Mouse (Mus musculus) forebrain, embryonic 11.5 days (tissue): ENCODE data around the gene Kif1bp. TPM values are rescaled to one million over a fixed set of nuclear protein-coding genes. Genes with fewer than 3 reads are reported as not detected.

Source experiments
- ATAC-seq: fragments of 200-750 bp; cut with Nextera tagmentation; replicated peaks from 2 replicates; pipeline ENCODE4 v1.8.0; 2017; ENCODE audit warnings: moderate TSS enrichment; ENCODE audit not compliant: low FRiP score
- DNase-seq: peaks from one replicate; pipeline ENCODE4 v3.0.0-alpha.2; 2017; ENCODE audit warnings: low spot score
- H3K27ac ChIP-seq: fragments of 300-500 bp; sonication (generic); 2 replicates; pipeline ENCODE4 v1.5.1; 2014; ENCODE audit warnings: low read depth, low read length
- H3K27me3 ChIP-seq: fragments of 300-500 bp; sonication (generic); 2 replicates; pipeline ENCODE4 v1.6.1; 2014; ENCODE audit warnings: mild to moderate bottlenecking, low read length, mixed read lengths; ENCODE audit not compliant: control insufficient read depth, insufficient read depth
- H3K36me3 ChIP-seq: fragments of 300-500 bp; sonication (generic); 2 replicates; pipeline ENCODE4 v1.6.1; 2014; ENCODE audit warnings: mild to moderate bottlenecking, low read length, moderate library complexity, mixed read lengths; ENCODE audit not compliant: control insufficient read depth, insufficient read depth
- H3K4me1 ChIP-seq: fragments of 300-500 bp; sonication (generic); replicated peaks from 2 replicates; pipeline ENCODE4 v1.6.1; 2014; ENCODE audit warnings: low read length, mixed read lengths; ENCODE audit not compliant: control insufficient read depth, insufficient read depth
- H3K4me2 ChIP-seq: fragments of 300-500 bp; sonication (generic); 2 replicates; pipeline ENCODE4 v1.6.1; 2014; ENCODE audit warnings: low read depth, mild to moderate bottlenecking, low read length, moderate library complexity, mixed read lengths; ENCODE audit not compliant: severe bottlenecking
- H3K4me3 ChIP-seq: fragments of 300-500 bp; sonication (generic); 2 replicates; pipeline ENCODE4 v1.5.1; 2014; ENCODE audit warnings: low read depth, low read length
- H3K9ac ChIP-seq: fragments of 300-500 bp; sonication (generic); 2 replicates; pipeline ENCODE4 v1.6.1; 2014; ENCODE audit warnings: low read length
- H3K9me3 ChIP-seq: fragments of 300-500 bp; sonication (generic); 2 replicates; pipeline ENCODE4 v1.6.1; 2016; ENCODE audit warnings: low read length, mixed read lengths; ENCODE audit not compliant: control insufficient read depth
- WGBS: fragments of 180-500 bp; shearing (Covaris S2); extraction: QIAGEN DNeasy Blood & Tissue Kit; methylation state at CpG from one replicate; pipeline ENCODE4 v1.1.7; 2014; 5-methylcytosine and 5-hydroxymethylcytosine counted together
- polyA plus RNA-seq: library from polyadenylated mRNA; unstranded; fragments of >200 nt; fragmentation: Nextera tagmentation; extraction: Ambion mirVana; gene quantifications from 2 replicates; pipeline ENCODE4 v1.2.1, GENCODE M21; 2014

Kif1bp gene
- 50.5 and 57.9 TPM in 2 replicates for polyA plus RNA-seq

DNA sequence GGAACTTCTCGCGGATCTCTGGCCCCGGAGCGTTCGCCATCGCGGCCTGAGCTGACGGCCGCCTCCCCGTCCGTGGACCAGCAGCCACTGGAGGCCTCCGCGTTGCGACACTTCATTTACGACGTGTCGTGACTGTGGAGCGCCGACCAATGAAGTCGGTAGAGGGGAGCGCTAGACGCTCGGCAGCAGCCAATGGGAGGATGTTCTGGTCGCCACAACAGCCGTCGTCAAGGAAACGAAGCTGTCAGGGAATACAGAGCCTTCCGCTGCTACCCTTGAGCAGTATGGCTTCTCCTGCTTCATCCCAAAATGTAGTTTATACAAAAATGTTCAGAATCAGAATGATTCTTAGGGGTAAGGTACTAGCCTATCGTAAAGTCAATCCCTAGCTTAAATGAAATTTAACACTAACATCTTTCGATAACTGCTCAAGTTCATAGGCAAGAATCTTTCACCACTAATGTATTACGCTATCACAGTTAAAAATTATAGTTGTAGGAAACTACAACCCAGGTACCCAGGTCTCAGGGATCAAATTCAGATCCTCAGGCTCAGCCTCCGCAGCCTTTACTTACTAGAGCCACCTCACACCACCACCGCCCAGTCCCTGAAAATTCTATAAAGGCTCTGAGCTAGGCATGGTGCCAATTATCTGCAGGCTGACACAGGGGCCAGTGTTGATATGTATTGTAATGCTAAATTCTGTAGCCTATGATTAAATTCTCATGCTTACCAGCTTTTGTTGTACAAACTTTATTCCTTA is at the start of gene Kif1bp:
TSS of gene Kif1bp (minus strand) at position 120 of the 763 bp plus-strand sequence.
- Histone ChIP-seq H3K27me3 (no peaks in the 10 kb centered on the region), H3K9ac (peak within 1 kb of the TSS; percentile 87), H3K27ac (peak within 1 kb of the TSS; percentile 46; the same call in 1 of the 2 replicates), H3K36me3 (peaks cover 4% of the 10 kb centered on the region; the same call in 1 of the 2 replicates), H3K9me3 (no peaks in the 10 kb centered on the region), H3K4me1 (peaks cover 2% of the 10 kb centered on the region; the same call in 1 of the 2 replicates), H3K4me2 (peak within 1 kb of the TSS; percentile 86), H3K4me3 (peak within 1 kb of the TSS; percentile 94)
- DNase-seq = peak; percentile 95
- WGBS = 6% methylated on average over 33 of the region's 33 CpGs
- ATAC-seq = peak; percentile 100

DNA sequence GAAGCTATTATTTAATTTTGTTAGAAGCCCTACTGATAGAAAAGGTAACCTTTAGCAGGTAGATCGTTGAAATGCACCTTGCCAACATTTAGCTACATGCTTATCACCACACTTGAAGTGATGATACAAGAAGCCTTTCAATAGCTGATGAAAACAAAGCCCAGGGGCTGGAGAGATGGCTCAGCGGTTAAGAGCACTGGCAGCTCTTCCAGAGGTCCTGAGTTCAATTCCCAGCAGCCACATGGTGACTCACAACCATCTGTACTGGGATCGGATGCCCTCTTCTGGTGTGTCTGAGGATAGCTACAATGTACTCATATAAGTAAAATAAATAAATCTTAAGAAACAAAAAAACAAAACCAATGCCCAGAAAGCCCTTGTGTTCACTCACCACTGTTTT is 25.9 kb upstream of the Kif1bp start:
- Histone ChIP-seq H3K27me3 (no peaks in the 10 kb centered on the region), H3K36me3 (no peaks in the 10 kb centered on the region), H3K4me3 (no peak overlapping the region), H3K4me2 (no peak overlapping the region), H3K27ac (no peak overlapping the region), H3K4me1 (0 out of 2 replicates have a peak, but pooled peaks cover 5% of the 10 kb centered on the region), H3K9me3 (no peaks in the 10 kb centered on the region), H3K9ac (no peak overlapping the region)
- 87% methylated on average over 3 of the region's 3 CpGs for WGBS
- ATAC-seq = no peak
- no peak for DNase-seq

DNA sequence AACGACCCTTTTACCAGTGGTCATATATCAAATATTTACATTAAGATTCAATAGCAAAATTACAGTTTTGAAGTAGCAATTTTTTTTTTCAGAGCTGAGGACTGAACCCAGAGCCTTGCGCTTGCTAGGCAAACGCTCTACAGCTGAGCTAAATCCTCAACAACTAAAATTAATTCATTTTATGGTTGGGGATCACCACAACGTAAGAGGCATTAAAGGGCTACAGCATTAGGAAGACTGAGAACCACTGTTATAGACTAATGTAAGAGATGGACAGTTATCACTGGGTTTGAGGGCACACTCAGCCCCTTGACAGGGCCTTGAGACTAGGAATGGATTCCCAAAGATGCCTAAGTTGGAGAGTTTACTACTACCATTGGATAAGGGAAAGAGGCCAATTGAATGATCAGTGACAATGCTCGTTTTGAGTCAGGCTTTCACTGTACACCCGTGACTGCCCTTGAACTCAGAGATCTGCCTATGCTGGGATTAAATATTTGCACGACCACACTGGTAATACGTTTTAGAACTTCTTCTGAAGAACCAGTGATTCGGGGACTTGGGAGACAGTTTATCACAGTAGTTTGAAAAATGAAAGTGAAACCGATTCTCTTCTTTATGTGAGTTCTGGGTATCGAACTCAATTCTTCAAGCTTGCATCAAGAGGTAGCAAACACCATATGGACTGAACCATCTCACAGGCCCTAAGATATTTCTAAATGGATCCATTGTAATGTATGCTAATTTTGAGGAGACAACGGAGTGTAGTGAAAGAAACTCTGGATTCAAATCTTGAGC is 25.2 kb upstream of the Kif1bp start:
- H3K4me2 ChIP-seq = 0 out of 2 replicates have a peak overlapping the region, but pooled peaks have one; percentile 97

DNA sequence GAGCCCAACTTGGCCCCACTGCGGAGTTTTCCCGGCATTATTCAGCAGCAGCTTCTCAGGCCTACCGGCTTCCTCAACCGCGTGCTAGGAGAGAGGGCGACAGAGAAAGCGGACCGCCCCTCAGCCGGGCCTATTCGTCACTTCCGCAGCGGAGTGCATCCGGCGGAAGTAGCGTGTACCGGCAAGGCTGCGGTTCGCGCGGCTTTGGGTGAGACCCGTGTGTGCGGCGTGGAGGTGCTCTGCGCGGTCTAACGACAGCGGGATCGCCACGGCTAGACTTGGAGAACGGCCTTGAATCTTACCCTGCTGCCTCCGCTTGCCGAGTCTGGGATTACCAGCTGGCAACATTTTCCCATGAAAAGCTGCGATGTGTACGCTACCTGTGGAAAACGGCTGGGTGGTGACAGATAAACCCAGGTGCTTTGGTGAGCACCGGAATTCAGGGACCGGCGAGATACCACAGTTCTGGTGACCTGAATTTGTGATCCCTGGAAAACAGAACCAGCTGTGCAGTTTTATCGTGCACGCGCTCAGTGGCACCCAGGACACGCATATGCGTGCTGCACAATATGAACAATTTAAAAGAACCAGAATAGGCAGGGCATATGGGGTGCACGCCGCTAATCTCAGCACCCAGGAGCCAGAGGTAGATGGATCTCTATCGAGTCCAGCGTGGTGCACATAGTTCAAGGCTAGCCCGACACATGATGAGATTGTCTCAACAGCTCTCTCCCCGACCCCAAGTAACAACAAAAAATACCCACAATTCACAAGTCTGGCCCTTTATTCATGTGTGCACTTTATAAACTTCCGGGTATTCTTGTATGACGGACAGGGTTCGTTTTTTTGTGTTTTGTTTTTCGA is 24.2 kb upstream of the Kif1bp start, which contains the start of gene Ddx21:
TSS of gene Ddx21 (minus strand) at position 105 of the 864 bp plus-strand sequence.
- 0 out of 2 replicates have a peak within 1 kb of the TSS, but pooled peaks have one; percentile 41 for H3K27ac ChIP-seq
- peak within 1 kb of the TSS; percentile 97 for H3K4me2 ChIP-seq
- DNase-seq (peak; percentile 94), ATAC-seq (peak; percentile 98)
- H3K36me3 ChIP-seq = peaks cover 2% of the 10 kb centered on the region; the same call in 1 of the 2 replicates
- no peaks in the 10 kb centered on the region for H3K27me3 ChIP-seq
- H3K9me3 ChIP-seq = no peaks in the 10 kb centered on the region
- WGBS = 6% methylated on average over 53 of the region's 53 CpGs
- H3K4me1 ChIP-seq = 0 out of 2 replicates have a peak, but pooled peaks cover 5% of the 10 kb centered on the region
- peak within 1 kb of the TSS; percentile 80 for H3K9ac ChIP-seq
- peak within 1 kb of the TSS; percentile 90 for H3K4me3 ChIP-seq

More for the DNA sequence above, 25.2 kb upstream of the Kif1bp start:
- ATAC-seq (no peak), DNase-seq (no peak)
- H3K27ac ChIP-seq = no peak overlapping the region
- H3K4me3 ChIP-seq = no peak overlapping the region
- WGBS = 87% methylated on average over 12 of the region's 12 CpGs
- no peaks in the 10 kb centered on the region; the same call in 1 of the 2 replicates for H3K36me3 ChIP-seq
- no peaks in the 10 kb centered on the region for H3K9me3 ChIP-seq
- H3K9ac ChIP-seq = no peak overlapping the region
- 0 out of 2 replicates have a peak, but pooled peaks cover 5% of the 10 kb centered on the region for H3K4me1 ChIP-seq
- no peaks in the 10 kb centered on the region for H3K27me3 ChIP-seq

- H3K9ac ChIP-seq = peak overlapping the region; percentile 80
- peak overlapping the region; percentile 97 for H3K4me2 ChIP-seq
- 0 out of 2 replicates have a peak overlapping the region, but pooled peaks have one; percentile 41 for H3K27ac ChIP-seq
- H3K27me3 ChIP-seq = no peaks in the 10 kb centered on the region
- H3K4me3 ChIP-seq = peak overlapping the region; percentile 90
- DNase-seq (no peak), ATAC-seq (peak; percentile 82)
- no peaks in the 10 kb centered on the region for H3K9me3 ChIP-seq
- 0 out of 2 replicates have a peak, but pooled peaks cover 5% of the 10 kb centered on the region for H3K4me1 ChIP-seq
- H3K36me3 ChIP-seq = peaks cover 2% of the 10 kb centered on the region; the same call in 1 of the 2 replicates
- 0% methylated on average over 23 of the region's 23 CpGs for WGBS
Measured at GRCm38 (mm10) chr10:62601833-62602176, 23.5 kb upstream of the Kif1bp start.

GRCm38 (mm10) chr10:62601053-62601791 is 23.0 kb upstream of the Kif1bp start:
- Histone ChIP-seq H3K36me3 (peaks cover 2% of the 10 kb centered on the region; the same call in 1 of the 2 replicates), H3K27ac (no peak overlapping the region), H3K9ac (peak overlapping the region; percentile 80), H3K27me3 (no peaks in the 10 kb centered on the region), H3K9me3 (no peaks in the 10 kb centered on the region), H3K4me3 (peak overlapping the region; percentile 90), H3K4me2 (peak overlapping the region; percentile 97), H3K4me1 (0 out of 2 replicates have a peak, but pooled peaks cover 5% of the 10 kb centered on the region)
- DNase-seq (no peak), ATAC-seq (no peak)
- WGBS = 14% methylated on average over 20 of the region's 20 CpGs

GRCm38 (mm10) chr10:62600056-62600455 is 21.8 kb upstream of the Kif1bp start:
- Histone ChIP-seq H3K4me1 (0 out of 2 replicates have a peak, but pooled peaks cover 5% of the 10 kb centered on the region), H3K27me3 (no peaks in the 10 kb centered on the region), H3K27ac (no peak overlapping the region), H3K4me2 (no peak overlapping the region), H3K4me3 (no peak overlapping the region), H3K9me3 (no peaks in the 10 kb centered on the region), H3K36me3 (peaks cover 2% of the 10 kb centered on the region; the same call in 1 of the 2 replicates), H3K9ac (no peak overlapping the region)
- 89% methylated on average over 6 of the region's 6 CpGs for WGBS
- ATAC-seq = no peak
- no peak for DNase-seq
